Mouse (Mus musculus): ENCODE results near the gene Pum2. TPM values are rescaled to one million over a fixed set of nuclear protein-coding genes. Genes with fewer than 3 reads are reported as not detected.

Pum2 gene
- total and polyA plus RNA-seq, 3 experiments, result 62.9 to 140 (median 87.8) TPM

- TF ChIP-seq MAX (IDR thresholded peaks at IDR 0.05; ENCODE audit: low read length) (no peak), ETS1 (IDR thresholded peaks at IDR 0.05; ENCODE audit: low read depth, low read length) (no peak), GABPA (IDR thresholded peaks at IDR 0.05; ENCODE audit: low read depth, low read length) (no peak), MAFK (IDR thresholded peaks at IDR 0.05; ENCODE audit: borderline replicate concordance, low read depth, low read length) (no peak), NELFE (IDR thresholded peaks at IDR 0.05; ENCODE audit: low read depth, low read length) (no peak), USF2 (IDR thresholded peaks at IDR 0.05; ENCODE audit: borderline replicate concordance in 1 of 2, insufficient read depth in 1 of 2, low read depth in 1 of 2, low read length in 2 of 2) (no peak), TCF12 (IDR thresholded peaks at IDR 0.05; ENCODE audit: low read depth, low read length) (no peak), ZNF384 (IDR thresholded peaks at IDR 0.05; ENCODE audit: low read depth, low read length) (no peak), MYB (IDR thresholded peaks at IDR 0.05; ENCODE audit: low read depth, low read length) (no peak), JUND (IDR thresholded peaks at IDR 0.05; ENCODE audit: low read depth, low read length) (no peak), POLR2A (IDR thresholded peaks at IDR 0.05; ENCODE audit: control insufficient read depth in 1 of 2, insufficient read depth in 1 of 2, low read depth in 1 of 2, low read length in 2 of 2, poor library complexity in 1 of 2) (no peak), E2F4 (IDR thresholded peaks at IDR 0.05; ENCODE audit: borderline replicate concordance, low read depth, low read length) (no peak), ZMIZ1 (IDR thresholded peaks at IDR 0.05; ENCODE audit: low read depth, low read length) (no peak), CHD2 (IDR thresholded peaks at IDR 0.05; ENCODE audit: low read length) (no peak), MYC (IDR thresholded peaks at IDR 0.05; ENCODE audit: low read depth, low read length) (no peak), POLR2AphosphoS2 (IDR thresholded peaks at IDR 0.05; ENCODE audit: low read length) (no peak), CHD1 (IDR thresholded peaks at IDR 0.05; ENCODE audit: low read depth, low read length) (no peak), SIN3A (IDR thresholded peaks at IDR 0.05; ENCODE audit: low read length) (no peak), TAL1 (IDR thresholded peaks at IDR 0.05; ENCODE audit: low read length) (no peak), HCFC1 (IDR thresholded peaks at IDR 0.05; ENCODE audit: low read depth, low read length) (no peak)
- no peak for DNase-seq (ENCODE audit: low read depth, low spot score)
Observed at GRCm38 (mm10) chr12:8761058-8761457, 87.1 kb downstream of the Pum2 start.

GRCm38 (mm10) chr12:8762667-8763066 lies 88.7 kb downstream of the Pum2 start:
- no peak for DNase-seq (ENCODE audit: low read depth, low spot score)
- Histone ChIP-seq H3K27me3 (ENCODE audit: control insufficient read depth in 1 of 2, insufficient read depth in 2 of 2, low read length in 2 of 2) (no peaks in the 10 kb centered on the region; a peak in 1 of 4 replicates), H3K9ac (ENCODE audit: control insufficient read depth, low read depth, low read length, poor library complexity, severe bottlenecking) (no peak overlapping the region)

More at GRCm38 (mm10) chr12:8761058-8761457, 87.1 kb downstream of the Pum2 start:
- no peaks in the 10 kb centered on the region; a peak in 1 of 4 replicates for H3K27me3 ChIP-seq (ENCODE audit: control insufficient read depth in 1 of 2, insufficient read depth in 2 of 2, low read length in 2 of 2)
- no peak overlapping the region for H3K9ac ChIP-seq (ENCODE audit: control insufficient read depth, low read depth, low read length, poor library complexity, severe bottlenecking)
- H3K36me3 ChIP-seq (ENCODE audit: control insufficient read depth in 1 of 2, insufficient read depth in 2 of 2, low read length in 2 of 2), result no peaks in the 10 kb centered on the region
- no peak overlapping the region for H3K27ac ChIP-seq (ENCODE audit: control insufficient read depth, low read depth, low read length)
- H3K9me3 ChIP-seq (replicated peaks; ENCODE audit: insufficient read depth, low read length), result no peaks in the 10 kb centered on the region
- no peaks in the 10 kb centered on the region for H3K4me1 ChIP-seq (ENCODE audit: control insufficient read depth in 1 of 2, insufficient read depth in 2 of 2, low read length in 2 of 2)
- H3K4me3 ChIP-seq (ENCODE audit: control insufficient read depth in 1 of 2, insufficient read depth in 1 of 2, low read depth in 2 of 2, low read length in 2 of 2), result no peak overlapping the region
- no peaks in the 10 kb centered on the region for H3K79me2 ChIP-seq (ENCODE audit: control insufficient read depth, insufficient read depth, low read length, poor library complexity)

More at GRCm38 (mm10) chr12:8762667-8763066, 88.7 kb downstream of the Pum2 start:
- Histone ChIP-seq H3K36me3 (ENCODE audit: control insufficient read depth in 1 of 2, insufficient read depth in 2 of 2, low read length in 2 of 2) (no peaks in the 10 kb centered on the region), H3K79me2 (ENCODE audit: control insufficient read depth, insufficient read depth, low read length, poor library complexity) (no peaks in the 10 kb centered on the region), H3K27ac (ENCODE audit: control insufficient read depth, low read depth, low read length) (no peak overlapping the region), H3K4me1 (ENCODE audit: control insufficient read depth in 1 of 2, insufficient read depth in 2 of 2, low read length in 2 of 2) (no peaks in the 10 kb centered on the region), H3K9me3 (replicated peaks; ENCODE audit: insufficient read depth, low read length) (no peaks in the 10 kb centered on the region), H3K4me3 (ENCODE audit: control insufficient read depth in 1 of 2, insufficient read depth in 1 of 2, low read depth in 2 of 2, low read length in 2 of 2) (no peak overlapping the region)
- TF ChIP-seq RAD21 (IDR thresholded peaks at IDR 0.05; ENCODE audit: low read depth, low read length), result peak; percentile 53
- peak; percentile 41 to 53 (median 53) for TF ChIP-seq CTCF (IDR thresholded peaks at IDR 0.05 in 2 of 3, conservative IDR thresholded peaks at IDR 0.05 in 1 of 3; ENCODE audit: control insufficient read depth in 1 of 3, insufficient read depth in 1 of 3, low read depth in 2 of 3, low read length in 3 of 3, poor library complexity in 1 of 3, severe bottlenecking in 1 of 3)
- peak; percentile 11; the same call in 1 of the 2 replicates for TF ChIP-seq SMC3 (IDR thresholded peaks at IDR 0.05; ENCODE audit: low read depth, low read length)
- TF ChIP-seq KAT2A (conservative IDR thresholded peaks at IDR 0.05; ENCODE audit: low read depth, low read length), result no peak
- TF ChIP-seq ELF1 (IDR thresholded peaks at IDR 0.05; ENCODE audit: low read depth, low read length), result no peak
- TF ChIP-seq MAZ (IDR thresholded peaks at IDR 0.05; ENCODE audit: low read depth, low read length), result no peak

Data from MEL (cell line).